Mouse (Mus musculus) spleen, adult 2 months (tissue): ENCODE measurements around the gene Notch4.

ENCODE experiments used
- CTCF ChIP-seq: fragments of 200-500 bp; IDR thresholded peaks from 2 replicates; pipeline ENCODE4 v1.5.1; 2011; ENCODE audit warnings: mild to moderate bottlenecking, inconsistent platforms; ENCODE audit not compliant: insufficient read depth, insufficient read length, insufficient replicate concordance; ENCODE audit errors: extremely low read depth
- POLR2A ChIP-seq: fragments of 200-500 bp; IDR thresholded peaks from 2 replicates; pipeline ENCODE4 v1.6.1; 2011; ENCODE audit warnings: low read depth, low read length, inconsistent platforms

GRCm38 (mm10) chr17:34571875-34572274, 7.8 kb downstream of the Notch4 start:
- TF ChIP-seq POLR2A = no peak
- TF ChIP-seq CTCF = peak; percentile 50; the same call in 1 of the 2 replicates
